Mouse (Mus musculus): ENCODE results near the gene Lhx4.

The Lhx4 gene

GRCm38 (mm10) chr1:155740622-155741377, 10.7 kb downstream of the Lhx4 start:
- Histone ChIP-seq H3K36me3 (ENCODE audit: insufficient read depth, low read length) (no peaks in the 10 kb centered on the region), H3K9me3 (ENCODE audit: low read length) (no peaks in the 10 kb centered on the region), H3K4me1 (replicated peaks; ENCODE audit: low read depth, low read length) (peaks cover 56% of the 10 kb centered on the region), H3K4me3 (replicated peaks; ENCODE audit: low read length) (peak overlapping the region; percentile 65), H3K27me3 (ENCODE audit: insufficient read depth, low read length) (peaks cover 90% of the 10 kb centered on the region)
- TF ChIP-seq POU5F1 (IDR thresholded peaks at IDR 0.05; ENCODE audit: borderline replicate concordance, low read length), result 0 out of 2 replicates have a peak, but pooled peaks have one; percentile 5
- no peak for TF ChIP-seq NANOG (IDR thresholded peaks at IDR 0.05; ENCODE audit: borderline replicate concordance, low read length)
- no peak for TF ChIP-seq CTCF (conservative IDR thresholded peaks at IDR 0.05; ENCODE audit: low read length)

GRCm38 (mm10) chr1:155737809-155738383, 13.6 kb downstream of the Lhx4 start:
- H3K9me3 ChIP-seq (ENCODE audit: low read length), result no peaks in the 10 kb centered on the region
- no peaks in the 10 kb centered on the region for H3K36me3 ChIP-seq (ENCODE audit: insufficient read depth, low read length)
- peaks cover 53% of the 10 kb centered on the region for H3K4me1 ChIP-seq (replicated peaks; ENCODE audit: low read depth, low read length)
- peak overlapping the region; percentile 60 for H3K4me3 ChIP-seq (replicated peaks; ENCODE audit: low read length)
- H3K27me3 ChIP-seq (ENCODE audit: insufficient read depth, low read length), result peaks cover 96% of the 10 kb centered on the region
- TF ChIP-seq NANOG (IDR thresholded peaks at IDR 0.05; ENCODE audit: borderline replicate concordance, low read length) (no peak), POU5F1 (IDR thresholded peaks at IDR 0.05; ENCODE audit: borderline replicate concordance, low read length) (no peak), CTCF (conservative IDR thresholded peaks at IDR 0.05; ENCODE audit: low read length) (no peak)

- Histone ChIP-seq H3K27me3 (ENCODE audit: insufficient read depth, low read length) (peaks cover 96% of the 10 kb centered on the region), H3K4me1 (replicated peaks; ENCODE audit: low read depth, low read length) (peaks cover 52% of the 10 kb centered on the region), H3K36me3 (ENCODE audit: insufficient read depth, low read length) (no peaks in the 10 kb centered on the region), H3K9me3 (ENCODE audit: low read length) (no peaks in the 10 kb centered on the region), H3K4me3 (replicated peaks; ENCODE audit: low read length) (peak overlapping the region; percentile 60)
- TF ChIP-seq CTCF (conservative IDR thresholded peaks at IDR 0.05; ENCODE audit: low read length) (no peak), NANOG (IDR thresholded peaks at IDR 0.05; ENCODE audit: borderline replicate concordance, low read length) (no peak), POU5F1 (IDR thresholded peaks at IDR 0.05; ENCODE audit: borderline replicate concordance, low read length) (no peak)
These were observed 14.3 kb downstream of the Lhx4 start for GRCm38 (mm10) chr1:155737017-155737808.

- Histone ChIP-seq H3K4me1 (replicated peaks; ENCODE audit: low read depth, low read length) (peaks cover 47% of the 10 kb centered on the region), H3K9me3 (ENCODE audit: low read length) (no peaks in the 10 kb centered on the region), H3K27me3 (ENCODE audit: insufficient read depth, low read length) (peaks cover 96% of the 10 kb centered on the region), H3K4me3 (replicated peaks; ENCODE audit: low read length) (no peak overlapping the region; the same call in 1 of the 2 replicates), H3K36me3 (ENCODE audit: insufficient read depth, low read length) (no peaks in the 10 kb centered on the region)
- TF ChIP-seq POU5F1 (IDR thresholded peaks at IDR 0.05; ENCODE audit: borderline replicate concordance, low read length), result no peak
- no peak for TF ChIP-seq NANOG (IDR thresholded peaks at IDR 0.05; ENCODE audit: borderline replicate concordance, low read length)
- no peak for TF ChIP-seq CTCF (conservative IDR thresholded peaks at IDR 0.05; ENCODE audit: low read length)
These were observed 15.2 kb downstream of the Lhx4 start for GRCm38 (mm10) chr1:155736096-155736825.

- Histone ChIP-seq H3K36me3 (ENCODE audit: insufficient read depth, low read length) (no peaks in the 10 kb centered on the region), H3K9me3 (ENCODE audit: low read length) (no peaks in the 10 kb centered on the region), H3K27me3 (ENCODE audit: insufficient read depth, low read length) (peaks cover 82% of the 10 kb centered on the region), H3K4me3 (replicated peaks; ENCODE audit: low read length) (no peak overlapping the region), H3K4me1 (replicated peaks; ENCODE audit: low read depth, low read length) (peaks cover 14% of the 10 kb centered on the region)
- TF ChIP-seq NANOG (IDR thresholded peaks at IDR 0.05; ENCODE audit: borderline replicate concordance, low read length) (no peak), POU5F1 (IDR thresholded peaks at IDR 0.05; ENCODE audit: borderline replicate concordance, low read length) (no peak), CTCF (conservative IDR thresholded peaks at IDR 0.05; ENCODE audit: low read length) (no peak)
These were observed 20.3 kb downstream of the Lhx4 start for GRCm38 (mm10) chr1:155731156-155731555.

GRCm38 (mm10) chr1:155729113-155729795, 22.2 kb downstream of the Lhx4 start:
- no peaks in the 10 kb centered on the region for H3K9me3 ChIP-seq (ENCODE audit: low read length)
- peaks cover 77% of the 10 kb centered on the region for H3K27me3 ChIP-seq (ENCODE audit: insufficient read depth, low read length)
- TF ChIP-seq CTCF (conservative IDR thresholded peaks at IDR 0.05; ENCODE audit: low read length) (no peak), NANOG (IDR thresholded peaks at IDR 0.05; ENCODE audit: borderline replicate concordance, low read length) (no peak), POU5F1 (IDR thresholded peaks at IDR 0.05; ENCODE audit: borderline replicate concordance, low read length) (no peak)
- H3K4me3 ChIP-seq (replicated peaks; ENCODE audit: low read length), result peak overlapping the region; percentile 27; the same call in 1 of the 2 replicates
- no peaks in the 10 kb centered on the region for H3K36me3 ChIP-seq (ENCODE audit: insufficient read depth, low read length)
- peaks cover 8% of the 10 kb centered on the region for H3K4me1 ChIP-seq (replicated peaks; ENCODE audit: low read depth, low read length)

- H3K4me1 ChIP-seq (replicated peaks; ENCODE audit: low read depth, low read length), result peaks cover 8% of the 10 kb centered on the region
- peaks cover 77% of the 10 kb centered on the region for H3K27me3 ChIP-seq (ENCODE audit: insufficient read depth, low read length)
- TF ChIP-seq CTCF (conservative IDR thresholded peaks at IDR 0.05; ENCODE audit: low read length) (no peak), POU5F1 (IDR thresholded peaks at IDR 0.05; ENCODE audit: borderline replicate concordance, low read length) (no peak), NANOG (IDR thresholded peaks at IDR 0.05; ENCODE audit: borderline replicate concordance, low read length) (no peak)
- H3K9me3 ChIP-seq (ENCODE audit: low read length), result no peaks in the 10 kb centered on the region
- H3K4me3 ChIP-seq (replicated peaks; ENCODE audit: low read length), result no peak overlapping the region
- H3K36me3 ChIP-seq (ENCODE audit: insufficient read depth, low read length), result no peaks in the 10 kb centered on the region
These were observed 23.7 kb downstream of the Lhx4 start for GRCm38 (mm10) chr1:155727830-155728229.
